Mouse (Mus musculus): ENCODE data around the gene Olfr851.

Gene Olfr851

GRCm38 (mm10) chr9:19492995-19493394, at the start of gene Olfr851:
Olfr851 (plus strand) TSS chr9:19493295.
- DNase-seq (ENCODE audit: low spot score in 2 of 2) = no peak

- no peak for DNase-seq (ENCODE audit: low spot score in 2 of 2)
Observed at GRCm38 (mm10) chr9:19478148-19478547, 14.9 kb upstream of the Olfr851 start, which contains the start of gene Olfr850. Olfr850 (minus strand) TSS chr9:19478248.

GRCm38 (mm10) chr9:19540976-19541375, 47.9 kb downstream of the Olfr851 start, which contains the start of gene Olfr853:
Olfr853 (minus strand) TSS chr9:19541076.
- DNase-seq (ENCODE audit: low spot score in 2 of 2) = no peak

Measured in frontal cortex, postnatal 14 days (tissue).